Mouse (Mus musculus): ENCODE measurements around the gene Bag5.

DNA sequence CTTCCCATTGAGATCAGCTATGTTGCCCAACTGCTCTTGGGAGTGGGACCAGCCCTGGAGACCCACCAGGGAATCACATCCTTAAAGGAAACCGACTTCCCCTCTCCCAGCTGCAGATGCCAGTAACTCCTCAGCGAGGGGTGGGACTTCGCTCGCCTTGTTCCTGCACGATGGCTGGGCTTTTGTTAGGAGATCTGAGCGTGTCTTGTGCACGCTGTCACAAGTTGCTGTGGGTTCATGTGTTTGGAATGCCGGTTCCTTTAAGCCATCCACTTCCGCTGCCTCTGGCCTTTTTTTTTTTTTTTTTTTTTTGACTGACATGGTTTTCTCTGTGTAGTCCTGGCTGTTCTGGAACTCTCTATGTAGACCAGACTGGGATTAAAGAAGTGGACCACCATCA is 24.3 kb upstream of the Bag5 start:
- TF ChIP-seq CTCF (IDR thresholded peaks at IDR 0.05; ENCODE audit: insufficient read depth, low read depth, low read length) (no peak), POLR2A (IDR thresholded peaks at IDR 0.05; ENCODE audit: insufficient read depth, low read depth, low read length) (no peak)
